Mouse (Mus musculus) heart, postnatal 0 days (tissue): ENCODE measurements around the gene Mrps18a.

Source experiments
- CTCF ChIP-seq: IDR thresholded peaks from 2 replicates; pipeline ENCODE4 v1.5.1; 2016; ENCODE audit warnings: antibody characterized with exemption, control low read depth, low read depth
- EP300 ChIP-seq: IDR thresholded peaks from 2 replicates; pipeline ENCODE4 v1.6.1; 2016; ENCODE audit warnings: antibody characterized with exemption, low read depth

- TF ChIP-seq CTCF (no peak), EP300 (no peak)
Measured at GRCm38 (mm10) chr17:46159236-46159635, 48.5 kb downstream of the Mrps18a start.
